9 mouse cellular contexts compared by ENCODE assay signal in the genomic region with DNA sequence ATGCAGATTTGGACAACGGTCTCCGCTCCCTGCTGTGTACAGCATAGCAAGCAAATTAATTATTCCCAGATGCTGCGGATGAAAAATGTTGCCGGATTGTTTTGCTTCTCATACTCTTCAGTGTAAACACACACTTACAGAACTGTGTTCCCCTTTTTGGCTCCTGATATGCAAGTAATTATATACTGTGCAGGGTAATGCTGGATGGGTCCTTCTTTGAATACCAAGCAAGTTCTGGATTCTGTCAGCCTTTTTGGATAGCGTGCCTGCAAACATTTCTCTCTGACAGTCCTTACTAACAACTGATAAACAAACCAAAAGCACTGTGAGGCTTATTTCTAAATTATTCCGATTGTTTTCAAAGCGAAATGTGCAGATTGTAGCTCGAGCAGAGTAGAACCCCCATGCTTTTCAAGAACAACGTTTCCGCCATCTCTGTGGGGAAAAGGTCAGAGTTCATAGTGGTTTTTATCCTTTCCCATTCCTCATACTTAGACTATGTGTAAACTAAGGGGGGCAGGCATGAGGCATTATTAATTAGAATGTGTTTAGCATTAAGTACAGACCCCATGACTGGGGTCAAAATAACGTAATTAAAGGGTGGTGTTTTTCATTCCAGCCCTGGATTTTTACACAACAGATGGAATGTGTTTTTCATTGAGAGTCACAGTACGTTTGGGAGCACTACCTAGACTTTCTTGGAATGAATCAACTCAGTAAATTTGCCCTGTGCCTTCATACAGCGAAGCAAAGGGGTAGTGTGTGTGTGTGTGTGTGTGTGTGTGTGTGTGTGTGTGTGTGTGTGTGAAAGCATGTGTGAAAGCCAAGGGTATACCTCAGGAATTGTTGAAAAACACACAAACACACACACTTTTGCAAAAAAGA. TPM values are rescaled to one million over a fixed set of nuclear protein-coding genes. Genes with fewer than 3 reads are reported as not detected.
DNase-seq lines count a peak whose midpoint lies in the region; ATAC-seq and TF ChIP-seq lines count a peak whose summit lies in the region.
"Had no signal": no experiment of that assay in that cellular context is flagged by ENCODE, and none has a peak within 500 bp of the region (broad histone marks: within the 10 kb centered on the region; RNA-seq: fewer than 3 reads in every experiment).

No protein-coding gene starts in this region.

- H3K79me2 ChIP-seq in liver, adult 2 months (ENCODE audit: control insufficient read depth, insufficient read depth, low read length): no peaks in the 10 kb centered on the region

- H3K9me3 ChIP-seq in liver, embryonic 12.5 days (replicated peaks): no peaks in the 10 kb centered on the region
- no peaks in the 10 kb centered on the region for H3K9me3 ChIP-seq in limb, embryonic 10.5 days (replicated peaks)

- no peak overlapping the region for H3K9ac ChIP-seq in liver, adult 2 months (ENCODE audit: low read depth, low read length)
- H3K9ac ChIP-seq in liver, embryonic 12.5 days: no peak overlapping the region

- H3K27me3 ChIP-seq in liver, adult 2 months (ENCODE audit: control insufficient read depth, insufficient read depth, low read length): no peaks in the 10 kb centered on the region
- H3K27me3 ChIP-seq in liver, embryonic 12.5 days (replicated peaks): no peaks in the 10 kb centered on the region
- H3K27me3 ChIP-seq in limb, embryonic 10.5 days (ENCODE audit: low read depth, poor library complexity, severe bottlenecking): no peaks in the 10 kb centered on the region

- TF ChIP-seq POLR2A in liver, adult 2 months (IDR thresholded peaks at IDR 0.05; ENCODE audit: extremely low read depth, insufficient read depth, low read length): no peak
- TF ChIP-seq POLR2A in embryonic fibroblast, embryonic 13.5 days (IDR thresholded peaks at IDR 0.05; ENCODE audit: low read depth, low read length): no peak

- no peak for TF ChIP-seq CTCF in liver, adult 2 months (IDR thresholded peaks at IDR 0.05; ENCODE audit: low read depth, low read length)
- no peak for TF ChIP-seq CTCF in embryonic fibroblast, embryonic 13.5 days (IDR thresholded peaks at IDR 0.05; ENCODE audit: borderline replicate concordance, insufficient read depth, low read length)

- ATAC-seq in liver, embryonic 12.5 days: no peak
- ATAC-seq in erythroid progenitor cell, adult 5-6 weeks (replicated peaks; ENCODE audit: low FRiP score, poor library complexity, severe bottlenecking): no peak
- no peak for ATAC-seq in granulocyte monocyte progenitor cell, adult 5-6 weeks (replicated peaks; ENCODE audit: poor library complexity, severe bottlenecking)

- H3K4me3 ChIP-seq in liver, adult 2 months (ENCODE audit: insufficient read depth, low read depth, low read length): no peak overlapping the region
- H3K4me3 ChIP-seq in liver, embryonic 12.5 days: no peak overlapping the region
- no peak overlapping the region for H3K4me3 ChIP-seq in embryonic fibroblast, embryonic 13.5 days (ENCODE audit: insufficient read depth, low read length)
- H3K4me3 ChIP-seq in limb, embryonic 10.5 days: no peak overlapping the region

- H3K36me3 ChIP-seq in liver, adult 2 months (ENCODE audit: control insufficient read depth, insufficient read depth, low read length): no peaks in the 10 kb centered on the region
- H3K36me3 ChIP-seq in liver, embryonic 12.5 days: no peaks in the 10 kb centered on the region
- no peaks in the 10 kb centered on the region for H3K36me3 ChIP-seq in limb, embryonic 10.5 days

- WGBS in liver, adult 2 months: 79% methylated on average over 13 of the region's 13 CpGs
- 64% methylated on average over 13 of the region's 13 CpGs for WGBS in liver, embryonic 12.5 days (ENCODE audit: insufficient replicate concordance)
- 42% methylated on average over 13 of the region's 13 CpGs for WGBS in limb, embryonic 10.5 days

- 0 out of 2 replicates have a peak overlapping the region, but pooled peaks have one; percentile 29 for H3K27ac ChIP-seq in liver, adult 2 months (replicated peaks; ENCODE audit: insufficient read depth, low read depth, low read length)
- no peak overlapping the region for H3K27ac ChIP-seq in liver, embryonic 12.5 days
- peak overlapping the region; percentile 78 for H3K27ac ChIP-seq in embryonic fibroblast, embryonic 13.5 days (ENCODE audit: insufficient read depth, low read length)
- peak overlapping the region; percentile 82 for H3K27ac ChIP-seq in limb, embryonic 10.5 days

- H3K4me1 ChIP-seq in liver, adult 2 months (ENCODE audit: control insufficient read depth, insufficient read depth, low read length): peaks cover 2% of the 10 kb centered on the region
- no peaks in the 10 kb centered on the region for H3K4me1 ChIP-seq in liver, embryonic 12.5 days
- H3K4me1 ChIP-seq in embryonic fibroblast, embryonic 13.5 days (ENCODE audit: control insufficient read depth, insufficient read depth, low read length): peaks cover 2% of the 10 kb centered on the region
- peaks cover 30% of the 10 kb centered on the region for H3K4me1 ChIP-seq in limb, embryonic 10.5 days

- H3K4me2 ChIP-seq in liver, embryonic 12.5 days: no peak overlapping the region

- peak; percentile 53 for DNase-seq in liver, adult 2 months (ENCODE audit: extremely low read depth, low read depth, low spot score)
- DNase-seq in limb, embryonic 10.5 days (ENCODE audit: low spot score): peak; percentile 34
- peak; percentile 17 for DNase-seq in retina, postnatal 1 day
- no peak for DNase-seq in thymus, postnatal 0 days (ENCODE audit: low spot score)
- DNase-seq: kidney, adult 11 months had no signal

RNA-seq across cellular contexts. Expression of gene Ehbp1, which starts 5.8 kb away (rescaled TPM):
- 7.7 and 9.5 TPM in 2 replicates for total RNA-seq in liver, adult 2 months (2014; rRNA removed)
- 1.0 and 1.3 TPM in 2 replicates for polyA plus RNA-seq in liver, adult 2 months (2012; rRNA removed)
- 2.9 and 3.4 TPM in 2 replicates for polyA plus RNA-seq in liver, embryonic 12.5 days (2016; fragmentation: Nextera tagmentation; extraction: Ambion mirVana)
- polyA plus RNA-seq in embryonic fibroblast, embryonic 13.5 days (2011; ENCODE audit: insufficient read length, low read depth, missing spikeins): 27.7 and 38.7 TPM in 2 replicates
- 5.9 and 7.9 TPM in 2 replicates for polyA plus RNA-seq in limb, embryonic 10.5 days (2016; fragmentation: Nextera tagmentation; extraction: Ambion mirVana)
- total RNA-seq in erythroid progenitor cell, adult 5-6 weeks (2015; ENCODE audit: low replicate concordance): 2.9 TPM in 1 of 2 replicates, not detected in the other
- 1.4 and 3.7 TPM in 2 replicates for total RNA-seq in erythroid progenitor cell, adult 5-6 weeks (2017; ENCODE audit: low replicate concordance)
- total RNA-seq in granulocyte monocyte progenitor cell, adult 5-6 weeks (2014; fragmentation: Nextera tagmentation): 4.4 and 9.1 TPM in 2 replicates
- 2.6 and 2.8 TPM in 2 replicates for total RNA-seq in granulocyte monocyte progenitor cell, adult 5-6 weeks (2017)
- 1.4 and 1.8 TPM in 2 replicates for polyA plus RNA-seq in thymus, postnatal 0 days (2015; fragmentation: Nextera tagmentation; extraction: Ambion mirVana)
